Comparison of ENCODE assay signal across 18 mouse cellular contexts in the genomic region with DNA sequence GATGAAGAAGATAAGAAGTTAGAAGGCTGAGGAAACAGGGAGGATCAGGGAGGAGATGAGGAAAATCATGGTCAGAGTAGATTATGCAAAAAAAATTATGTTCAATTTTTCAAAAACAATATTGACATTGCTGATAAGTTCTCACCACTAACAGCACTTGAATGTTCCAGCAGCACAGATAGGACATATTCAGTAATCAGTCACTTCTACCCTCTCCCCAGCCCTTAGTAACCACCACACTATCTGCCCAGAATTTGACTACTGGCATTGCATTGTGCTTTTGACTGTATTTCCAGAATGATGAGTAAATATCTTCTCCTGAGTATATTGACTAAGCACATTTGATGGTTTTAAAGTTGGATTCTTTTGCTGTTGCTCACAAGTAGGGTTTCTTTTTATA.
"Had no signal": no experiment of that assay in that cellular context is flagged by ENCODE, and none has a peak within 500 bp of the region (broad histone marks: within the 10 kb centered on the region; RNA-seq: fewer than 3 reads in every experiment).

No protein-coding gene starts in this region.

- H3K27me3 ChIP-seq: intestine, embryonic 15.5 days; limb, embryonic 12.5 days; limb, embryonic 15.5 days; lung, embryonic 15.5 days had no signal

- DNase-seq: kidney, adult 18-20 months; kidney, adult 9 months; kidney, postnatal 14 days; kidney, postnatal 4 days; lung, adult 18-20 months; lung, postnatal 10 days; lung, postnatal 36 days; midbrain, embryonic 14.5 days; thymus, adult 2 months; thymus, postnatal 14 days; thymus, postnatal 4 days had no signal

- H3K27ac ChIP-seq: intestine, embryonic 15.5 days; limb, embryonic 12.5 days; limb, embryonic 15.5 days; lung, embryonic 15.5 days; midbrain, embryonic 10.5 days; stomach, postnatal 0 days had no signal

- H3K36me3 ChIP-seq: intestine, embryonic 15.5 days; limb, embryonic 12.5 days; limb, embryonic 15.5 days; lung, embryonic 15.5 days; midbrain, embryonic 10.5 days had no signal

- H3K4me3 ChIP-seq: intestine, embryonic 15.5 days; limb, embryonic 12.5 days; limb, embryonic 15.5 days; lung, embryonic 15.5 days; megakaryocyte, embryonic 14.5 days; midbrain, embryonic 10.5 days had no signal

- H3K9ac ChIP-seq: intestine, embryonic 15.5 days; limb, embryonic 12.5 days; limb, embryonic 15.5 days; lung, embryonic 15.5 days had no signal

- ATAC-seq: intestine, embryonic 15.5 days had no signal

- H3K4me2 ChIP-seq: intestine, embryonic 15.5 days; limb, embryonic 12.5 days; limb, embryonic 15.5 days; lung, embryonic 15.5 days had no signal

- H3K9me3 ChIP-seq: intestine, embryonic 15.5 days; limb, embryonic 12.5 days; limb, embryonic 15.5 days; lung, embryonic 15.5 days; midbrain, embryonic 10.5 days had no signal
